Mouse (Mus musculus) Muller cell, postnatal 12 days (primary cell): ENCODE measurements around the gene Cyp4a32.
A peak's percentile ranks its signal among the peaks of the same experiment; 100 is the strongest.
"Not testable (repeated sequence)": the region's sequence is repeated elsewhere in the genome, so short reads cannot be mapped to it uniquely, and the experiment has no call there.

Experiments
- DNase-seq: peaks from one replicate; pipeline ENCODE4 v3.0.0-alpha.2; 2015; ENCODE audit errors: inconsistent ontology term

Cyp4a32 gene

GRCm38 (mm10) chr4:115656535-115656922 is 55.8 kb downstream of the Cyp4a32 start:
- not testable (repeated sequence) for DNase-seq

- DNase-seq, result peak; percentile 12
These were observed 56.5 kb downstream of the Cyp4a32 start for GRCm38 (mm10) chr4:115657104-115657866.

GRCm38 (mm10) chr4:115657867-115658249 is 57.1 kb downstream of the Cyp4a32 start:
- DNase-seq, result no peak

GRCm38 (mm10) chr4:115659190-115659589 is 58.4 kb downstream of the Cyp4a32 start:
- peak; percentile 37 for DNase-seq
